Mouse (Mus musculus): ENCODE measurements around the gene Amph.

DNA sequence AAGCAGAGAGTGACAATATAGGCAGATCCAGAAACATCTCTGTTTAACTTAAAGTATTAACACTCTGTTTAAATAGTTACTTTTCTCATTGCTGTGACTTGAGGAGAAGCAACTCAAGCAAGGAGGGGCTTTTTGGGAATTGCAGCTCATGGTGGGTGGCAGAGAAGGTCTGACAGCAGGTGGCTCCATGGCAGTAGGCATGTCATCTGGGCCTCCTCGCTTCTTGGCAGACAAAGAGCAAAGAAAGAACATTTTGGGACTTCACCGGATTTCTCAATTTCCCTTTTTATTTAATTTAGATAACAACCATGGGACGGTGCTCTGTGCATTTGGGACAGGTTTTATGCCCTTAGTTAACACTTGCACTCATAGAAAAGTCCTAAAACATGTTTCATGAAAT, 195.8 kb downstream of the Amph start:
- TF ChIP-seq CTCF (IDR thresholded peaks at IDR 0.05): no peak
- TF ChIP-seq EP300 (IDR thresholded peaks at IDR 0.05; ENCODE audit: insufficient read depth, low read depth, low read length): no peak
